Mouse (Mus musculus): Measurements from ENCODE around the gene Nfatc4.

DNA sequence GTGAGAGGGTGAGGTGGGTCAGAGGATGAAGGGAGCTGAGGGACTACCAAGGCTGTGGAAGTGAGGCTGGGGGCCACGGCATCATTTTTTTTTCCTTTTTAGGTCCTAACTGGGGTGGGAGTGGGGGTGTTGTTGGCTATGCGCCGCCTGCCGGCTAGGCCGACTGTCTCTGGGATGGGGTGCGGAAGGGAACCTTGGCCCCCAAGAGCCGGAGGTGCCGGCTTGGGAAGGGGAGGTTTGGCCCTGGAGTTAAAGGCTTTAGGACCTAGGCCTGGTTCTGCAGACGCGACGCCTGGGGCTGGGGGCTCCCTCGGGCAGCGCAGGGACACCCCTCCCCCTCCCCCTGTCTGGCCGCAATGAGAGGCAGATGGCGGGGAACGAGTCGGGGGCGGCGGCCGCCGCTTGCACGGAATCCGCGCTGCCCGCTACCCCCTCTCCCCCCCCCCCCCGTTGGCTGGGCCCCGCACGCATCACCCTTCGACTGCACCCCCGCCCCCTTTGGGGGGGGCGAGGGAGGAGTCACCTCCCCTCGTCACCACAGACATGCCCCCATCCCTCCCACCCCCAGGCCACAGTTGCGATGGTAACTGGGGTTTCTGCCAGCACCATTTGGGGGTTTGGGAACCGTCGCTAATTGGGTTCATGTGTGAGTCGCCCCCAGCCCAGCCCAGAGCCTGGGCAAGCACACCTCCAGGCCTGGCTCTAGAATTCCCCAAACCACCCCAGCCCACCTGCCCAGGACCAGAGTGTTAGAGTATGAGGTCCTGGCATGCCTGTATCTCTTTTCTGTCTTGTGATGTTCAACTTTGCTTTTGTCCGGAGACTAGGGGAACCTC is 2.5 kb downstream of the Nfatc4 start:
- no peak for TF ChIP-seq CTCF (IDR thresholded peaks at IDR 0.05; ENCODE audit: low read depth, low read length)
- TF ChIP-seq POLR2A (IDR thresholded peaks at IDR 0.05; ENCODE audit: borderline replicate concordance, low read depth, low read length) = no peak

Data from bone marrow macrophage, adult 2 months (primary cell).